Mouse (Mus musculus) cerebellum, adult 11-12 months (tissue): ENCODE measurements around the gene Arid1b.

ENCODE experiments used
- DNase-seq: peaks from one replicate; pipeline ENCODE4 v3.0.0; 2022

The Arid1b gene

GRCm38 (mm10) chr17:5261131-5261651, 267.1 kb downstream of the Arid1b start:
- no peak for DNase-seq

- DNase-seq, result no peak
Measured at GRCm38 (mm10) chr17:5261874-5262605, 267.9 kb downstream of the Arid1b start.

GRCm38 (mm10) chr17:5262788-5263187, 268.7 kb downstream of the Arid1b start:
- DNase-seq, result no peak

- no peak for DNase-seq
Measured at GRCm38 (mm10) chr17:5264783-5265182, 270.7 kb downstream of the Arid1b start.

GRCm38 (mm10) chr17:5265615-5266014, 271.5 kb downstream of the Arid1b start:
- DNase-seq, result no peak

- no peak for DNase-seq
Measured at GRCm38 (mm10) chr17:5267747-5268146, 273.6 kb downstream of the Arid1b start.

- no peak for DNase-seq
Measured at GRCm38 (mm10) chr17:5269302-5269701, 275.2 kb downstream of the Arid1b start.

GRCm38 (mm10) chr17:5269774-5270173, 275.6 kb downstream of the Arid1b start:
- DNase-seq, result no peak

- no peak for DNase-seq
Measured at GRCm38 (mm10) chr17:5270823-5271222, 276.7 kb downstream of the Arid1b start.

GRCm38 (mm10) chr17:5273118-5273517, 279.0 kb downstream of the Arid1b start:
- no peak for DNase-seq

- DNase-seq, result no peak
Measured at GRCm38 (mm10) chr17:5273685-5274084, 279.6 kb downstream of the Arid1b start.

GRCm38 (mm10) chr17:5274429-5274828, 280.3 kb downstream of the Arid1b start:
- DNase-seq, result no peak

GRCm38 (mm10) chr17:5275749-5276148, 281.6 kb downstream of the Arid1b start:
- no peak for DNase-seq

GRCm38 (mm10) chr17:5277137-5277871, 283.2 kb downstream of the Arid1b start:
- no peak for DNase-seq

GRCm38 (mm10) chr17:5280499-5281053, 286.4 kb downstream of the Arid1b start:
- peak; percentile 52 for DNase-seq

- DNase-seq, result no peak
Measured at GRCm38 (mm10) chr17:5284783-5285182, 290.7 kb downstream of the Arid1b start.

GRCm38 (mm10) chr17:5285877-5286440, 291.8 kb downstream of the Arid1b start:
- peak; percentile 60 for DNase-seq

- peak; percentile 64 for DNase-seq
Measured at GRCm38 (mm10) chr17:5286571-5287209, 292.6 kb downstream of the Arid1b start.

- DNase-seq, result no peak
Measured at GRCm38 (mm10) chr17:5287210-5287591, 293.1 kb downstream of the Arid1b start.

GRCm38 (mm10) chr17:5287641-5288040, 293.5 kb downstream of the Arid1b start:
- DNase-seq, result no peak

GRCm38 (mm10) chr17:5293653-5294584, 299.8 kb downstream of the Arid1b start:
- peak; percentile 80 for DNase-seq
